Mouse (Mus musculus): ENCODE measurements around the gene Use1.

The Use1 gene

GRCm38 (mm10) chr8:71403107-71403885 is 36.6 kb downstream of the Use1 start:
- no peak for DNase-seq (ENCODE audit: low spot score in 2 of 2)

- DNase-seq (ENCODE audit: low spot score in 2 of 2): no peak
These were observed 37.4 kb downstream of the Use1 start for GRCm38 (mm10) chr8:71404011-71404410.

GRCm38 (mm10) chr8:71404951-71405351 is 38.3 kb downstream of the Use1 start:
- no peak for DNase-seq (ENCODE audit: low spot score in 2 of 2)

GRCm38 (mm10) chr8:71405401-71406098 is 38.9 kb downstream of the Use1 start, which contains the start of gene Ankle1:
Gene Ankle1 (plus strand): TSS chr8:71406010.
- peak; percentile 87 to 93 for DNase-seq (ENCODE audit: low spot score in 2 of 2)

- DNase-seq (ENCODE audit: low spot score in 2 of 2): no peak
These were observed 39.7 kb downstream of the Use1 start for GRCm38 (mm10) chr8:71406099-71407015.

- no peak for DNase-seq (ENCODE audit: low spot score in 2 of 2)
These were observed 40.8 kb downstream of the Use1 start for GRCm38 (mm10) chr8:71407441-71407840.

- DNase-seq (ENCODE audit: low spot score in 2 of 2): no peak
These were observed 41.6 kb downstream of the Use1 start for GRCm38 (mm10) chr8:71408231-71408630.

GRCm38 (mm10) chr8:71411535-71412273 is 45.1 kb downstream of the Use1 start:
- no peak for DNase-seq (ENCODE audit: low spot score in 2 of 2)
